Mouse (Mus musculus): ENCODE data around the gene Mpp6. TPM values are rescaled to one million over a fixed set of nuclear protein-coding genes. Genes with fewer than 3 reads are reported as not detected.

Gene Mpp6
- polyA plus RNA-seq (2012; ENCODE audit: insufficient read depth, insufficient read length, missing spikeins) = 23.1 and 29.5 TPM in 2 replicates

- Histone ChIP-seq H3K27ac (replicated peaks; ENCODE audit: low read depth, low read length) (no peak within 1 kb of the TSS), H3K4me1 (ENCODE audit: control insufficient read depth, insufficient read depth, insufficient read length, low read length) (no peaks in the 10 kb centered on the region), H3K4me3 (ENCODE audit: insufficient read depth, low read depth, low read length) (peak within 1 kb of the TSS; percentile 92)
These were observed at the start of gene Mpp6 for GRCm38 (mm10) chr6:50109757-50110378. Gene Mpp6 (plus strand): TSS chr6:50110241.

- Histone ChIP-seq H3K4me3 (ENCODE audit: insufficient read depth, low read depth, low read length) (no peak overlapping the region), H3K4me1 (ENCODE audit: control insufficient read depth, insufficient read depth, insufficient read length, low read length) (no peaks in the 10 kb centered on the region), H3K27ac (replicated peaks; ENCODE audit: low read depth, low read length) (no peak overlapping the region)
These were observed 43.9 kb upstream of the Mpp6 start for GRCm38 (mm10) chr6:50066172-50066571.

GRCm38 (mm10) chr6:50068490-50068889 is 41.6 kb upstream of the Mpp6 start:
- Histone ChIP-seq H3K27ac (replicated peaks; ENCODE audit: low read depth, low read length) (no peak overlapping the region), H3K4me1 (ENCODE audit: control insufficient read depth, insufficient read depth, insufficient read length, low read length) (no peaks in the 10 kb centered on the region), H3K4me3 (ENCODE audit: insufficient read depth, low read depth, low read length) (no peak overlapping the region)

- Histone ChIP-seq H3K4me1 (ENCODE audit: control insufficient read depth, insufficient read depth, insufficient read length, low read length) (no peaks in the 10 kb centered on the region), H3K4me3 (ENCODE audit: insufficient read depth, low read depth, low read length) (no peak overlapping the region), H3K27ac (replicated peaks; ENCODE audit: low read depth, low read length) (no peak overlapping the region)
These were observed 34.8 kb upstream of the Mpp6 start for GRCm38 (mm10) chr6:50075248-50075647.

GRCm38 (mm10) chr6:50076473-50076872 is 33.6 kb upstream of the Mpp6 start:
- no peak overlapping the region for H3K27ac ChIP-seq (replicated peaks; ENCODE audit: low read depth, low read length)
- H3K4me3 ChIP-seq (ENCODE audit: insufficient read depth, low read depth, low read length) = no peak overlapping the region
- H3K4me1 ChIP-seq (ENCODE audit: control insufficient read depth, insufficient read depth, insufficient read length, low read length) = no peaks in the 10 kb centered on the region

GRCm38 (mm10) chr6:50080431-50080830 is 29.6 kb upstream of the Mpp6 start:
- H3K27ac ChIP-seq (replicated peaks; ENCODE audit: low read depth, low read length) = no peak overlapping the region
- H3K4me1 ChIP-seq (ENCODE audit: control insufficient read depth, insufficient read depth, insufficient read length, low read length) = no peaks in the 10 kb centered on the region
- H3K4me3 ChIP-seq (ENCODE audit: insufficient read depth, low read depth, low read length) = no peak overlapping the region

- no peak overlapping the region for H3K27ac ChIP-seq (replicated peaks; ENCODE audit: low read depth, low read length)
- no peaks in the 10 kb centered on the region for H3K4me1 ChIP-seq (ENCODE audit: control insufficient read depth, insufficient read depth, insufficient read length, low read length)
- H3K4me3 ChIP-seq (ENCODE audit: insufficient read depth, low read depth, low read length) = no peak overlapping the region
These were observed 24.8 kb upstream of the Mpp6 start for GRCm38 (mm10) chr6:50085206-50085605.

GRCm38 (mm10) chr6:50089333-50089732 is 20.7 kb upstream of the Mpp6 start:
- no peaks in the 10 kb centered on the region for H3K4me1 ChIP-seq (ENCODE audit: control insufficient read depth, insufficient read depth, insufficient read length, low read length)
- no peak overlapping the region for H3K4me3 ChIP-seq (ENCODE audit: insufficient read depth, low read depth, low read length)
- H3K27ac ChIP-seq (replicated peaks; ENCODE audit: low read depth, low read length) = no peak overlapping the region

- no peak overlapping the region for H3K27ac ChIP-seq (replicated peaks; ENCODE audit: low read depth, low read length)
- no peak overlapping the region for H3K4me3 ChIP-seq (ENCODE audit: insufficient read depth, low read depth, low read length)
- no peaks in the 10 kb centered on the region for H3K4me1 ChIP-seq (ENCODE audit: control insufficient read depth, insufficient read depth, insufficient read length, low read length)
These were observed 19.8 kb upstream of the Mpp6 start for GRCm38 (mm10) chr6:50090221-50090620.

GRCm38 (mm10) chr6:50091462-50092154 is 18.4 kb upstream of the Mpp6 start:
- Histone ChIP-seq H3K4me3 (ENCODE audit: insufficient read depth, low read depth, low read length) (no peak overlapping the region), H3K27ac (replicated peaks; ENCODE audit: low read depth, low read length) (no peak overlapping the region), H3K4me1 (ENCODE audit: control insufficient read depth, insufficient read depth, insufficient read length, low read length) (no peaks in the 10 kb centered on the region)

GRCm38 (mm10) chr6:50109201-50109756 is 762 bp upstream of the Mpp6 start:
- H3K4me3 ChIP-seq (ENCODE audit: insufficient read depth, low read depth, low read length) = peak overlapping the region; percentile 92
- no peaks in the 10 kb centered on the region for H3K4me1 ChIP-seq (ENCODE audit: control insufficient read depth, insufficient read depth, insufficient read length, low read length)
- no peak overlapping the region for H3K27ac ChIP-seq (replicated peaks; ENCODE audit: low read depth, low read length)

GRCm38 (mm10) chr6:50110379-50110941 is 419 bp downstream of the Mpp6 start:
- Histone ChIP-seq H3K4me1 (ENCODE audit: control insufficient read depth, insufficient read depth, insufficient read length, low read length) (no peaks in the 10 kb centered on the region), H3K4me3 (ENCODE audit: insufficient read depth, low read depth, low read length) (peak overlapping the region; percentile 92), H3K27ac (replicated peaks; ENCODE audit: low read depth, low read length) (no peak overlapping the region)

GRCm38 (mm10) chr6:50111111-50111655 is 1.1 kb downstream of the Mpp6 start:
- Histone ChIP-seq H3K4me1 (ENCODE audit: control insufficient read depth, insufficient read depth, insufficient read length, low read length) (no peaks in the 10 kb centered on the region), H3K27ac (replicated peaks; ENCODE audit: low read depth, low read length) (no peak overlapping the region), H3K4me3 (ENCODE audit: insufficient read depth, low read depth, low read length) (peak overlapping the region; percentile 92)

- Histone ChIP-seq H3K4me1 (ENCODE audit: control insufficient read depth, insufficient read depth, insufficient read length, low read length) (no peaks in the 10 kb centered on the region), H3K4me3 (ENCODE audit: insufficient read depth, low read depth, low read length) (no peak overlapping the region), H3K27ac (replicated peaks; ENCODE audit: low read depth, low read length) (no peak overlapping the region)
These were observed 2.7 kb downstream of the Mpp6 start for GRCm38 (mm10) chr6:50112775-50113174.

- H3K27ac ChIP-seq (replicated peaks; ENCODE audit: low read depth, low read length) = no peak overlapping the region
- H3K4me1 ChIP-seq (ENCODE audit: control insufficient read depth, insufficient read depth, insufficient read length, low read length) = no peaks in the 10 kb centered on the region
- H3K4me3 ChIP-seq (ENCODE audit: insufficient read depth, low read depth, low read length) = no peak overlapping the region
These were observed 4.2 kb downstream of the Mpp6 start for GRCm38 (mm10) chr6:50114280-50114679.

Measured in brown adipose tissue, adult 24 weeks (tissue).